Mouse (Mus musculus) adrenal gland, postnatal 4 days (tissue): Measurements from ENCODE around the gene Arid5b. TPM values are rescaled to one million over a fixed set of nuclear protein-coding genes. Genes with fewer than 3 reads are reported as not detected.

Experiments
- DNase-seq, 2 experiments: peaks; one replicate each; pipeline ENCODE4 v3.0.0; 2021 to 2022; ENCODE audit warnings: low spot score in 2 of 2, mixed read lengths in 2 of 2
- total RNA-seq, 2 experiments: library from RNA; stranded (reverse); gene quantifications; 2 replicates each; pipeline ENCODE4 v1.2.3; 2021

Gene Arid5b
- total RNA-seq, 2 experiments from 2014 or later = 47.2 to 47.8 TPM

DNA sequence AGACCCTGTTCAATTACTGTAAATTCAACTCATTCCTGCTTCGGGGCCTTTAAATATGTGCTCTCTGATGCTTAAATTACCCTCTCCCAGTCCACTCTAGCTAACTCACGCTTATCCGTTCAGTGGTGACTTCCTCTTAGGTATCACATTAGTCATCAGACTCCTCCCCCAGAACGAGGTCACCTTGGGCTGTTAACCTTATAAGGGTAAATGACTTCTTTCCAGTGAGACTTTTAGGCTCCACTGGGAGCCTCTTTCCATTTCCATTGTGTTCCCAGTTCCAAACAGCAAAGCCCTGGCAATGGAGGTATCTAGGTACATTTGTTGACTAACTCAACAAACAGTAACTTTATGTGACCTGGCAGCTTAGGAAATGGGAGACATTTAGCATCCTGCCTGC is 186.7 kb downstream of the Arid5b start:
- no peak for DNase-seq

DNA sequence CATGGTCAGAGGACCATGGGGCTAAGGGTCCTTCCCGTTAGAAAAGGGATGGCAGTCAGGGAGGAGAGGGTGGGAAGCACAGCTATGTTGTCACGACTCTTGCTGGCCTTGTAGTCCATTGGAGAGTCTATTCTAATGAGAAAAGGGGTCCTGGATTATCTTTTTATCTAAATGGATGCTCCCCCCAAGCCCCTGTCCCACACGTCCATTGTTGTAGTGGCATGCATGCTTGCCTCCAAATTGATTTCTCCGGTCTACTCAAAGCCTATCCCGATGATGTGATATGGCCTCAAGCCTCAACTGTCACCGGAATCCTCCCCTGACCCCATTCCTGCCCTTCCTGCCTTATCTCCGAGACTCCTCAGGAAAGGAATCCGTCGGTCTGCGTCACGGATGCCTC is 187.5 kb downstream of the Arid5b start:
- DNase-seq = no peak

DNA sequence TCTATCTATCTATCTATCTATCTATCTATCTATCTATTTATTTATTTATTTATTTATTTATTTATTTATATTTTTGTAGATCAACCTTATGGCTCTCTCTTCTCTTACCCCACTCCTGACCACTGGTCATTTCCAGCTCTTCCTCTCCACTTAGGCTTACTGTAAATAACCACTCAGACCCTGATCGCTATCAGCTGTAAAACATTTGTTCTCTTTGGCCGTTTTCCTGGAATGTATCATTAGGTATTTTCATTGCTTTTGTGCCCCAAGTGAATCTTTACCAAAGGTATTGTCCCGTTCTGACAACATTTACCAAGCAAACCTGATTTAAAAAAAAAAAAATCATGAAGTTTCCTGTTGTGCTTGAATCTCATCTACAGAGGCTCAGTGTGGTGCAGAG is 188.0 kb downstream of the Arid5b start:
- no peak for DNase-seq

DNA sequence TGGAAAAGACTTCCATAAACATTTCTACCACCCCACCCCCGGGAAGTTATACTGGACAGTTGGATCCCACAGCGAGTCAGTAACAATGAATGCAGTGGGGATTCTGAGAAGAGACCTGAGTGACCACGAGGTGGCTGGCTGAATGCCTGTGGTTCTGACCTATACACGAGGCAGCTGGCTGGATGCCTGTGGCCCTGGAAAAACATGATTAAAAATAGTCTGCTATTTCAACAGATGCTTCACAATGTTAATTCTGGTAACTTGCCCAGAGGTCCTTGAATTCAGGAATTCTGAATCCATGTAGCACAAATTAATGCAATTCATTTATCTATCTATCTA is 188.4 kb downstream of the Arid5b start:
- peak; percentile 23 to 57 for DNase-seq

DNA sequence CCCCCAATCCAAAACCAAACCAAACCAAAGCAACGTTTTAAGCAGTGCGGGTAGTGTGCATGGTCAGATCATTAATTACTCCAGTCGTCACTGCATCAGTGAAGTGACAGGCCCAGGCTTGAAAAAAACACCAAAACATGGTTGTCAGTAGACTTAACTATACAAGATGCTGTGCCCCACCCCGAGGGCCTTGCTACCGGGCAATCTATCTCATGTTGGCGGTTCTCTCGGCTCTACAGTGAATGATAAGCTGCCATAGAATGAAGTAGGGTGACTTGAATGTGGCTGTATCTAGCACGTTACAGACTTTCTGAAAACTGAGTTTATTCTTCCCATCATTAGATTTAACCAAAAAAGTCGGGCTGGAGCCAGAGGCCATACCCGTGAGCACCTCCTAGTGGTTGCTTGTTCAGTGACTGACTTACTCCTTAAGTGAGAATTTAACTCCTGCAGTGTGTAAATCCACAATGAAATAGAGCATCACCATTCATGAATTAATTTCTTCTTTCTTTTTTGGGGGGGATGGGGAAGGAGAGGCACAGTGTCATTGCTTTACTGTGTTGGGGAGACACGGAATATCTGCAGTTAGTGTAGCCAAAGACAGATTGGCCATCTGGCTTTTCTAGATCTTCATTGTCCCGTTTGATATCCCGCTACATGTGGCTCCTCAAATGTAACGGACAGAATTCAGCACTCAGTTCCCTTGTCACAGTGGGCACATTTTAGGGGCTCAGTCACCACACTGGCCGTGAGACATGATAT is 188.9 kb downstream of the Arid5b start:
- no peak for DNase-seq

DNA sequence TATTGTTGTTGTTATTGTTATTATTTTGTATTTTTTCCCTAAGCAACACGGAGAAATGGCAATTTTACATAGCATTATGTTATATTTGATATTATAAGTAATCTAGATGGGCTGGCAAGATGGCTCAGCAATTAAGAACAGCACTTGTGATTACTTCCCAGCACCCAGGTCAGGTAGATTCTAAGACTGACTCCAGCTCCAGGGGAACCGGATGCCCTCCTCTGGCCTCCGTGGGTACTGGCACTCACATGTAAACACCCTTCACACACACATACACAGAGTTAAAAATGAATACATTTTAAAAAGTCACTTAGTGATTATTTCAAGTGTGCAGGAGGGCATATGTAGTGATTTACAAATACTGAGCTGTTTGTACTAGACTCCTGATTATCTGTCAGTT is 190.8 kb downstream of the Arid5b start:
- DNase-seq = no peak

DNA sequence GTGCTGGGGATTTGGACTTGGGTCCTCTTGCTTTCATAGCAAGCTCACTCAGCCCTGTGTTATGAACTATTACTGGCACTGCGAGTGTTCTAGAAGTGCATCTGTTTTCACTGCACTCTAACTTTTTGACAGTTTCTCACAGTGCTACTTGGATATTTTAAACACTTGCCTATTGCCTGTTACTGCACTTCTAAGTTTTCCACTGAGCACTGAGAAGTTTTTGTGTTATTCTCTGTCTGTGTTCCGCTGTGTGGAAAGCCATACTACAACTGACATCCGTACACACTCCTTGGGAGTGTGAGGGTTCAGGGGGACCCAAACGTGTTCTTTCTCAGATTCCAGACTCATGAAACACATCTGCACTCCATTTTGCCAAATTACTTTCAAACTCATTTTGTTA is 191.6 kb downstream of the Arid5b start:
- no peak for DNase-seq

DNA sequence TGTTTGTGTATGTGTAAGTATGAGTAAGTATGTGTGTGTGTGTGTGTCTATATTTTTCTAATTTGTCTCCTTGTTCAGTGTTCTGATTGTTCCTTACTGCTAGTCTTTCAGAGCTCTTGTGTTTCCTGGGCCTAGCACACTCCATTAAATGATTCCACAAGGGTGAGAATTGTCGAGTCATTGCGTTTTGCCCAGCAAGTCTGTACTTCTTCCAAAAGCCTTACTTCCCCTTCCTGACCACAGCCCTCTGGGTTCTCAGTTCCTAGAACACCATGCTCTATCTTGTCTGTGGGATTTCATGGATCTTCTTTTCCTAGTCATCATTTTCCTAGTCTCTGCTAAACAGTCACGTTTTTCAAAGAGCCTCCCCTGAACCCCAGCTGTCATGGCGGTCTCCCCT is 193.0 kb downstream of the Arid5b start:
- no peak for DNase-seq

DNA sequence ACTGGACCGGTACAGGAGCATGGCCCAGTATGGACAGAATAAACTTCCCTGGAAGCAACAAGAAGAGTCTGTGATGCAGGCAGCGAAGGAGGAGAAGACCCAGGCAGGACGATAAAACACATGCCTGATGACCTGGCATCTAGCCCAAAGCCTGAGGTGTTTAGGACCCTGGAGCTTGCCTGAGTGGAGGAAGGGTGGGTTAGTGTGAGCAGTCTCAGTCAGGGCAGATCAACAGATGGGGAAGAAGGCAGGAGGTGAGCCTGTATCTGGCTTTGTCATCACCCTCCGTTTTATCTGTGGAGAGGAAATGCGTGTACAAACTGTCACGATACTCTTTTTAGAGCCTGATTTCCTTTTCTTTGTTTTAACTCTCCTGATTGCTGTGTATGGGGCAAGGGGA is 196.8 kb downstream of the Arid5b start:
- DNase-seq = no peak

DNA sequence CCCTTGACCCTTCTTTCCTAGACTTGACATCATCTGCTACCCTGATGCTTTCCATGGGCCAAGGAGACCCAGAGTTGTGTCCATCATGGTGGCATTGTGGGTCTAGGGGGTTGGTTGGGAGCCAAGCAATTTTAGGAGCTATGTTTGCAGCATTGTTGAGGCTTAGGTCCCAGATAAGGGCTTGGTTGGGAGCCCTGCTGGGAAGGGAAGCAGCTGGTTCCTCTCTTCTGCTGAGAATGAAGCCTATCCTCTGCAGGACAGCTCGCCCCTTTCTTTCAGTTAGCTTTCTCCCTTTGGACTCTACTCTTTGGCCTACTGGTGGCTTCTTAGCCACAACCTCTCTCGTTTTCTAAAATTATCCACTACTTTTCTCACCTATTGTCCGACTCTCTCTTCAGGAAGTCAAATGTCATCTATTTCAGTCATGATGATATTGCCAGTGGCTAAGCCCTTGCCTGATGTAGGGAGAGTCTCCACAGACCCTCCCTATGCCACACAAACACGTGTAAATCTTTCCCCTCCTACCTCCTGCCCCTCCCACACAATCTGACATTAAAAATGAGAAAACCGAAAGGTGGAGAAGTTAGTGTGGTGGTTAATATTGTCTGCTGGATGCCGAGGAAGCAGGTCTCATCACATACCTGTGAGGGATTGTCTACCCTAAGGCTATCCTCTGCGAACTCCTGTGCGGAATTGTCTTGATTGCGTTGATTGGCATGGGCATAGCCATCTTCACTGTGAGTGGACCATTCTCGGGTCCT is 198.4 kb downstream of the Arid5b start:
- DNase-seq = no peak

DNA sequence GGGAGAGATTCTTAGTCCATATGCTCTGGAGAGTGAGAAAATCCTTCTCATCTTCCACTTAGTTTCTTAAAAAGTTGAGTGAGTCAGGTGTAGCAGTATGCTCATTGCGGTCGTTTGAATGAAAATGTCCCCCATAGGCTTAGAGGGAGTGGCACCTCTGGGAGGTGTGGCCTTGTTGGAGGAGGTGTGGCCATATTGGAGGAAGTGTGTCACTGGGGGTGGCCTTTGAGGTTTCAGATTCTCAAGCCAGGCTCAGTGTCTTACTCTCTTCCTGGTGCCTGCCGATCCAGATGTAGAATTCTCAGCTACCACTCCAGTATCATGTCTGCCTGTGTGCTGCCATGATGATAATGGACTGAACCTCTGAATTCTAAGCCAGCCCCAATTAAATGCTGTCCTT is 199.8 kb downstream of the Arid5b start:
- no peak for DNase-seq

DNA sequence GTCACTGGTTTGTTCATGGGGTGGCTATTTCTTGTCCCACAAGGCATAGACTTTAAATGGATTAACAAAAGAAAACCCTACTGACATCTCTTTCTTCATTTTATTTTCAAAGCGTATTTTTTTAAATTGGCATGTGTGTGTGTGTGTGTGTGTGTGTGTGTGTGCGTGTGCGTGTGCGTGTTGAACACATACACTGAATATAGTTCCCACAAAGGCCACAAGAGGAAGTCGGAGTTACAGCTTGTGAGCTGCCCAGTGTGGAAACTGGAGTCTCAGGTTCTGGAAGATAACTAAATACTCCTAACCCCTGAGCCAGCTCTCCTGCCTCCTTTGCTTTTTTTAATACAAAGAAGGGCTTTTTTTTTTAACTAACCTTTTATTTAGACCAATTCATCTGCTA is 203.4 kb downstream of the Arid5b start:
- DNase-seq = no peak

DNA sequence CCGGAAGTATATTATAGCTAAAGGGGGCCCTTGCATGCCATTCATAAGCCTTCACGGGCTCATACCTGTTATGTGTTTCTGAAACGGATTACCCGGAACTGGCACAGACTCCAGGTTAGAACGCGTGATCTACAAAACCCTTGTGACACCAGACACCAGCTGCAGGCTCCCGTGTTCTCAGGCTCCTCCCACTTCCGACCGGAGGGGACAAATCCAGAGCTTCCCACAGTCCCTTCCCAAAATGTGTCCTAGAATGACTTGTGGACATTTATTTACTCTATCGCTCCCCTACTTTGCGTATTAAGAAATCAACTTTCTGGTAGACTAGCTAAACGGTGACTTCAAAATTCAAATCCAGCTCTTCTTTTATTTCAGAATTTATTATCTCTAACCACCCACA is 204.2 kb downstream of the Arid5b start:
- DNase-seq = no peak

DNA sequence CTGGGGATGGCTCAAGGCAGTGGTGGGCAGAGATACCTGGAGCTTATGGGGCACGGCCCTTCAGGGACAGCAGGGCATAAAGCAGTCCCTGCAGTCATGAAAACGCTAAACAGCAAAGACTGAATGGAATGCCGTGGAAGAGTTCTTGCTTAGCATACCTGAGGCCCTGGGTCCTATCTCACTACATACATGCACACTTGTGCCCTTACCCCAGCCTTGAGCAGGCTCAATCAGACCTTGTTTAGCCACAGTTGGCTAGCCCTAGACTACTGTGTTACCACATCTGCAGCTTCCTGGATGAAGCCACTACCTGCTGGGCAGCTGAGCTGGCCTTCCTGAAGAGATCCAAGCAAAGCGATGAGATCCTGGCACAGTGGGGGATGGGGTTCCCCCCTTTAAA is 205.9 kb downstream of the Arid5b start:
- no peak for DNase-seq

DNA sequence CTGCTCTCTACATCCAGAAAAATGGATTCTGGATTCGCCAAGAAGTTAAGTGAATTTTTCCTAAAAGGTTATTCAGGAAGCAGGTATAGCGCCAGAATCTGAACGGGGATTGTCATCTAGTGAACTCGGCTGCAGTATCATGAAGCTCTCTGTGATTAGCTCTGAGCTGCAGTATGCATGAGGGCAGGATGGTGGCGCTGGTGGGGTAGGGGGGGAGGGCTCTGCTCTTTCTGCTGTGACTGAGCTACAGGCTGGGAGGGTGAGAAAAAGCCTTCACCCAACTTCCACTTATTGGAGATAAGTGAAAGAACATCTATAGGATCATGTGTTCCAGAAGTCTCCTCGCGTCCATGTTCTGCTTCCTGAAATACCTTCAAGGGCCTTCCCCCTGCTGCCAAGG is 207.5 kb downstream of the Arid5b start:
- DNase-seq = no peak

DNA sequence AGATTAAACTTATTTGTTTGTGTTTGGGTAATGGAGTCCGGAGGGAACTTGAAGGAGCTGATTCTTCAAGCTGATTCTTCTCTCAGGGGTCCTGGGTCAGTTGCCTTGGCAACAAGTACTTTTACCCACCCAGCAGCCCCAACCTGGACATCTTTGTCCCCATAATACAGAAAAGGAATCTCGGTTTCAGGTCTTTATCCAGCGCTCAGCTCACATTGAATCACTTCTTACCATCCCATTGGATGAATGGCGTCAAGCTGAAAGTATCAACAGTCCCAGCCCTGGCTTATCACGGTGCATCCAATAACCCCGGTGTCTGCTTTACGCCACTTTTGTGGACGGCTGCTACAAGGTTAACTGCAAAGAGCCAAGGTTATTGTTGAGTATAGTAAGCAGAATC is 210.1 kb downstream of the Arid5b start:
- no peak for DNase-seq

DNA sequence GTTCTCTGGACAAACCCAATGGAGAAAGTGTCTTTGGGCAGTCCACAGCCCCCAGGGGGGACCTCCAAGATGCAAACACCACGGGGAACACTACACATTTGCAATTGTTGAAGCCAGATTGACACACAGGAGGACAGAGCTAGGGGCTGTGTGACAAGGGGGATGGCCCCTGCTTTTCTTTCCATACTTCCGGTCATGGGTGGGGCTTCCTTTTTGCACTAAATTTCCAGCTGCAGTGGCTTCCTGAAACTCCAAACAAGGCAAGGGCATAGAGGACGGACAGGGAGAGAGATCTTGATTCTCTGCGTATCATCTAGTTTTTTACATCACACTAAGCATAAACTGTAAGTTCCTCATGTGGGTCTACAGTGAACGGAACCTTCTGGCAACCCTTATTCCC is 210.6 kb downstream of the Arid5b start:
- DNase-seq = no peak

DNA sequence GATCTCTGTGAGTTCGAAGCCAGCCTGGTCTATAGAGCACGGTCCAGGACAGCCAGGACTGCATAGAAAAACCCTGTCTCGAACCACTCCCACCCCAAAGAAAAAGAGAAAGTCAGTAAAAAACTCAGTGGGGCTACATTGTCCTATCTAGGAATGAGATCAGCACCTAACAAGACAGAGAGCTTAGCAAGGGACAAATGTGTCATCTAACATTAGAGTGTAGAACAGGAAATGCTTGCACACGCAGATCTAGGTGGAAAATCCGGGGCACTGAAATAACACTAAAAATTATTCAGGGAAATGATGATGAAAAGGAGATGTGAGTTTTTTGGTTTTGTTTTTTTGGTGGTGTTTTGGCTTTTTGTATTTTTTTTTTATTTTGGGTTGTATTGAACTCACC is 212.4 kb downstream of the Arid5b start:
- no peak for DNase-seq

DNA sequence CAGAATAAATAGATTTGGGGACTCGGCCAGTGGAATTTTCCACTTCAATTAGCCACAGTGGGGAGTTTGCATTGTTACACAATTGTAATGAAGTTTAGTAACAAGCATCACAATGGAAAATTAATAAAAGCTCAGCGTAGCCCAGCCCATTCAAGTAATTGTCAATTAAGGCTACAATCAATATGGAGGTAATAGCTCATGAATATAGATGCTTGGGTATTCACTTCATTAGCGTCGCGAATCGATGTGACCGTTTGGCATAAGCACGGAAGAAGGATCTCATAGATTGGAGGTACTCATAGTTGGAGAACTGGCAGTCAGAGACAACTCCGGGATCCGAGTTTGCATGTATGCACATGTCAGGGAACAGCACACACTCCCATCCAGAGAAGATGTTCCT is 214.0 kb downstream of the Arid5b start:
- DNase-seq = no peak

DNA sequence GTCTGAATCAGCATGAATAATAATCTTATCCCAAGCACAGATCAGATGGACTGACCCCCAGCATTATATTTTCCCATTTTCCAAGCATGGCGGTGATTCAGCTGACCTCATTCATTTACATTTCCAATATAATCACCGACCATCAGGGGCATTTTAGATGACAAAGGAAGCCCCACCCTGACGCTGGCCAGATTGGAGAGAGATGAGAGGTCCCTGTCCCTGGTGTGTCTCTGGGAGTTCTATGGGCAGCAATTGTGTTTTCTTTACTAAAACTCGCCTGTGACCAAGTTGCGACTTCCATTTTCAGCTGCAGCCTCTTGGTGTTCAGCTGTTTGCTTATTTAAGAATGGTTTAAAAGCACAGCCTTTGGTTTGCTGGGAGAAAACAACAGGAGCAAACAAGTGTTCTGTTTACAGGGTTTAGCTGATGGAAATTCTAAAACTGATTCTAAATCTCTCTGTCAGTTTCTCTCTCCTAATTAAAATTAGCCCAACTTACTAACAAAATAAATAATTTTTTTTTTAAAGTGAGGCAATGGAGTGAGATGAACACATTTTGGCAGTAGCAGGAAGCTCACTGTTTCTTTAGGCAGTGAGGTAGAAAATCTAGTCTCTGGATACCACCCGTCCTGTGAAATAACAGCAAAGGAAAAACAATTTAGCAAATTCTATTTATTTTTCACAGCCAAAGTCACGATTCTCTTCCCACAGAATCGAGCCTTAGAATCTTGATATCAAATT is 214.6 kb downstream of the Arid5b start:
- DNase-seq = no peak

DNA sequence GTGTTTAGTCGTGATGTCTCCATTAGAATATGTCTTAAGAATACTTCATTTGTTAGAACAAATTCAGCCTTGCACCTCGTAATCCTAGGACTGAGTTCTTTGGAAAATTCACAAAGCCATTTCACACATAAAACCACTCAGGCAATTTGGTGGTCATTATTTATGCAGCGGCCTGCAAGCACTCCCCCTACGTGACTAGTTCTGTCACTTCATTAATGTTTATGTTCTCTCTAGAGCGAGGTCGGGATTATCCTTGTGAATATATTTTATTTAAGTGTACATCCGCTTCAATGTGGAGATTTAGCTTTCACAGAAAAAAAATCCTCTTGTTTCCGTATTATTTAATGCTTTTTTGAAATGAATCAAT is 217.3 kb downstream of the Arid5b start:
- DNase-seq = no peak

DNA sequence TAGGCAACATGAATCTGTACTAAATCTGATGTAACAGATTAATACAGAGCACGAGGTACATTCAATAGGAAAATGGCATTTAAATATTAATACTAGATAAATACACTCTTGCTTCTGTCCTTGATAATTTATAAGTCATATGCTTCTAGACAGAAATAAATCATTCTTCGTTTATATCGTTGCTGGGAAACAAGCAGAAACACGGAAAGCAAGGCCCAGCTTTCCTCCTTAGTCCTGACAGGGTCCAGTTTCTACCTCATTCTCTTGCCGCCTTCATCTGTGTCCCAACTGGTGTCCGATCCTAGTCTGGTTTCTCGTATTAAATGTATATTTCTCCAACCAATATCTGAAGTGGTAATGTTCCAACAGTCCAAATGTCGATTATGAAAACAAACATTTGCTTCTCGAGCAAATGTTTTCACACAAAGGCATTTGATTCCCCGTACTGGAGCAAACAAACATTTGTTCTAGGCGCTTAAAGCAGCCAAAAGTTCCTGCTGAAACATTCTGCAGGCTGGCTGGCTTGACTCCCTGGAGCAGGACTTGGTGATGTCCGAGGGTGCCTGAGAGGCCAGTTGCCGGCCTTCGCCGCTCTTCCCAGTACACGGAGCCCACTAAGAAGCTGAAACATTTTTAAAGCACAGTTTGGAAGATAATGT is 217.8 kb downstream of the Arid5b start:
- DNase-seq = no peak
